Mouse (Mus musculus) lung, postnatal 14 days (tissue): ENCODE data around the gene Rcl1.
A peak's percentile ranks its signal among the peaks of the same experiment; 100 is the strongest.

Experiments
- DNase-seq: peaks from one replicate; pipeline ENCODE4 v3.0.0; 2021

The Rcl1 gene

DNA sequence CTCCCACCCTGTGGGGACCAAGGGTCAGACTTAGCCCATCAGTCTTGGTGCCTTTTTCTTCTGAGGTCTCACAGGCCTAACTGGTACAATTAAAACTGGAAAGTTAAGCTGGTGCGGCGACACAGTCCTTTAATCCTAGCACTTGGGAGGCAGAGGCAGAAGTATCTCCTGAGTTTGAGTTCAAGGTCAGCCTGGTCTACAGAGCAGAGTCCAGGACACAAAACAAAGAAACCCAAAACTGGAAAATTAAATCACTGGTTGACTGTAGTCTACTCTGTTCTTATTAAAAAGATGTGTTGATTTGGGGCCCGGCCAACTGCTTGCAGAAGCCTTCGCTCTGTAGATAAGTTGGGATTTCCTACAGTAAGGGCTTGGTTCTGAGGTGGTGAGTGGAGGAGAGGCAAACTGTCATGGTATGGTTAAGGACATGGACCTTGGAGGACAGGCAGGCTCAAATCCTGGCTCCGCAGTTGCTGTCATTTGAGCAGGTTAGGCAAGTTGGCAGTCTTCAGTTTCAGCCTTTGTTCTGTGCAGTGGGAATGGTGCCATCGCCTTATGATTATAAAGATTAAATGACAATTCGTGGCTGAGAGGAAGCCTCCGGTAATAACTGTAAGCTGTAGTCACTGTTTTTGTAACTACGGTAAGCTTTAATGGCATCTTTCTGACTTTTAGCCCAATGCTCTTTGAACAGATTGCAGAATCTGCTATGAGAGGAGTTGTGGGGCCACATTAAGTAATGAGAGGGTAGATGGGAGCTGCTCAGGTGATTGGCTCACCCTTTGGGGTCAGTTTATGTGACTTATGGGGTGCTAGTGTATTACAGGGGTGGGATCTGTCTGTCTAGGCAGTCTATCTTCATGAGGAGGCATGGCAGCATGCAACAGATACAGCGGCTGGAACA, 12.8 kb downstream of the Rcl1 start:
- DNase-seq = no peak

GRCm38 (mm10) chr19:29116796-29117195, 15.6 kb downstream of the Rcl1 start:
- DNase-seq = no peak

DNA sequence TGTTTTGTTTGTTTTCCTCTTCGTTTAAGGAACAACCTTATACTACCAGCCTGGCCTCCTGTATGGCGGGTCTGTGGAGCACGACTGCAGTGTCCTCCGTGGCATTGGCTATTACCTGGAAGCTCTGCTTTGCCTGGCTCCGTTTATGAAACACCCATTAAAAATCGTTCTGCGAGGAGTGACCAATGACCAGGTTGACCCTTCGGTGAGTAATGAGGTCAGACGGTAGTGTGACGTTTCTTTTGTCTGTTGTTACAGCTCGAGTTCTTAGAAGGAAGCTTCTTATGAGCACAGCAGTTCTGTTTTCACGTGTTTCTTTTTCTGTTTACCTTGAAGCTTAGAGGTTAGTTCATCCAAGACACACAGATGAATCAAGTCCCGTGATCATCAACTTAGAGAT, 17.0 kb downstream of the Rcl1 start:
- no peak for DNase-seq

GRCm38 (mm10) chr19:29120311-29120710, 19.1 kb downstream of the Rcl1 start:
- no peak for DNase-seq

GRCm38 (mm10) chr19:29121394-29121793, 20.2 kb downstream of the Rcl1 start:
- no peak for DNase-seq

DNA sequence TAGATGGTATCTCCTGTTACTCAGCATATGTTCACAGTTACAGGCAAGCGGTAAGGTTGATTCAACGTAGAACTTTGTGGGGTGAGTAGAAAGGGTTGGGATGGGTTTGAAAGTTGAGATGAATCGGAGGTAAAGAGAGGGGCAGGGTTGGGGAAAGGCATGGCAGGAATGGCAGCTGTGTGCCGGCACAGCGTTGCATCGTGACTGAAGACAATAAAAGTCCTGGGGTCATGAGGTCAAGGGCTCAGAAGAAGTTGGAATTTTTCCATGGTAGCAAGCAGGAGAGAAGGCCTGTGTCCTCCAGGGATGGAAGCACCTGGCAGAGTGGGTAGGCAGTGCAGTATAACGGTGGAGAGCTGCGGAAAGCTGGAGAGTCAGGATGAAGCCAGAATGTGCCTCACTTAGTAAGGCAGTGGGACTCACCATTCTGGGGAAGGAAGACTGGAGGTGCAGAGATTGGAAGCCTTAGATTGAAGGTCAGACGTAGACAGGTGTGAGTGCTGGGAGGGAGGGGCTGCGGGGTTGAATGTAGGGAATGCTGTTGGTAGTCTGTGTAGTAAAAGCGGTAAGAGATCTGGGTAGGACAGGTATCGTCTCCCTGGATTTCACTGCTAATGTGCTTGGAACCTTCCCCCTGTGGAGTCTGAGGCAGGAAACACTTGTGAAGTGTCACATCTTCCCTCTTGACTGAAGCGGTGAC, 23.9 kb downstream of the Rcl1 start:
- DNase-seq = no peak

DNA sequence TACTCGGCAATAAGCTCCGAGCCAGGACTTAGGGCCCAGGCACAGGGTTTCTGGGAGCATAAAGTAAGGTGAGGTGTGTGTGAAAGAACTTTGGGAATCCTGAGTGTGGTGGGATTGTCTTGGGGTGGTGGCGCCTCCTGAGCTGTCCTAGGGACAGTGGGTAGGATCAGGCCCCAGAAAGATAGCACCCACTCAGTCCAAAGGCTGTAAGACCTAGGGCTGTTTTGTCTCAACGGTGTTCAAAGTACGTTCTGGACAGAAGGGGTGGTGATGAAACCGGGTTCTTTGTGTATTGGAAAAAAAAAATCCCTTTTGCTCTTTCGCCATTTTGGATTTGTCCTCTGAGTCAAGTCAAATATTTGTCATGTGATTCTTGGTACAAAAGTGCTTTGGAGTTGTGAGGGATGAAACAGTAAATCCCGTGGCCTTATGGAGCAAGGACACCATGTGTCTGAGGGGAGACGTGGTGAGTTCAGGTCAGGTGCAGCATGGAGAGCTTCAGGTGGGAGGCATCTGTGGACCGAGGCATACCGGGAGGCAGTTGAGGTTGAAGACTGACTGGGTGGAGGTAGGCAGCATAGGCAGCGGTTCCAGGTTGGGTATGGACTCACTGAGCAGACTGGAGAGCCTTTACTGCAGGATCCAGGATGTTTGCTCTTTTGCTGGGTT, 25.3 kb downstream of the Rcl1 start:
- DNase-seq = no peak

DNA sequence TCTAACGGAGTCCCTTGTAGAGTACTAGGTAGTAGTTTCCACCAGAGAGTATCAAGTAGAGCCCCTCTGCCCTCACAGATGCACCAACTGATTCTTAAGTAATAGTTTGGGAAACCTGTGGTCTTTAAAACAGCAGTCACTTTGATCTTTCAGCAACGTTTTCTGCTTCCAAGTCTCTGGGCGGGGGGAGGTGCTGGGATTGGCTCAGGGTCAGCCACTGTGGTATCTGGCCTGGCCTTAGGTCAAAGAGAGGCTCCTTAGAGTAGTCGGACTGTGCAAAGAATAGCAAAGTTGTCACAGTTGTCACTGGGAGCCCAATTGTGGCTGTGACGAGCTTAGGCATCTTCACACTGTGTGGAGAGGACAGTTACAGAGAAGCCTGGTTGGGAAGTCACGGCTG, 26.2 kb downstream of the Rcl1 start:
- no peak for DNase-seq

DNA sequence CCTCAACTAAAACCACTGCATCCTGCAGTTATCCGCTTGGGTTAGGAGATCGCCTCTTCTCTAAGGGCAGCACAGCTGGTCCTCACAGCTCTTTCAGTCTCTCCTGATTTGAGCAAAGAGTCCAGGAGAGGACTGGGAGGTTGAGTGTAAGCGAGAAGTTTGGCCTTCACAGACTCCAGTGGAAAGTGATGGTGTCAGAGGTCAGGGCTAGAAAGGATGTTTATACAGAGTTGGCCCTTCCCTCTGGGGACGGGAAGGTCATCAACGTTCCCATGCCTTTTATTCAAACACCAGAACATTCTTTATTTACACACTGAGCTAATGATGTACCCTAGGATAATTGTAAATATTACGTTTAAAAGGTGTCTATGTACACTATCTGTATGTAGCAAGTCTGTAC, 27.0 kb downstream of the Rcl1 start:
- peak; percentile 33 for DNase-seq

- DNase-seq = no peak
Observed at GRCm38 (mm10) chr19:29129551-29129950, 28.4 kb downstream of the Rcl1 start.

GRCm38 (mm10) chr19:29131171-29131570, 30.0 kb downstream of the Rcl1 start:
- no peak for DNase-seq

DNA sequence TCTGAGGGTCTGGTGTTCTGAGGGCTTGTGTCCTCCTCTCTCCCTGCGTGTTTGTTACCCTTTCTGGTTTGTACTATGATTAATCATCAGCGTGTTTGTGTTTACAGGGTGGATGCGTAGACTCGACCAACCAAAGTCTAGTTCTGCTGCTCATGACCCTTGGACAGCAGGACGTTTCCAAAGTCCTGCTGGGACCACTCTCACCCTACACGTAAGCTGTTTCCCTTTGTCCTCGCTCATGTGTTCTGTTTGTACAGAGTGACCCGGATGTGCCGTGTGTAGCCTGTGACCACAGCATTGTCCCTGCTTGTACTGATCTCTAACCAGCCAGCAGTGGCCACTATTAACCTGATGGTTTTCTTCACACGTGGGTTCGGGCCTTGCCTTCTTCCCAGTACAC, 33.1 kb downstream of the Rcl1 start:
- DNase-seq = no peak

DNA sequence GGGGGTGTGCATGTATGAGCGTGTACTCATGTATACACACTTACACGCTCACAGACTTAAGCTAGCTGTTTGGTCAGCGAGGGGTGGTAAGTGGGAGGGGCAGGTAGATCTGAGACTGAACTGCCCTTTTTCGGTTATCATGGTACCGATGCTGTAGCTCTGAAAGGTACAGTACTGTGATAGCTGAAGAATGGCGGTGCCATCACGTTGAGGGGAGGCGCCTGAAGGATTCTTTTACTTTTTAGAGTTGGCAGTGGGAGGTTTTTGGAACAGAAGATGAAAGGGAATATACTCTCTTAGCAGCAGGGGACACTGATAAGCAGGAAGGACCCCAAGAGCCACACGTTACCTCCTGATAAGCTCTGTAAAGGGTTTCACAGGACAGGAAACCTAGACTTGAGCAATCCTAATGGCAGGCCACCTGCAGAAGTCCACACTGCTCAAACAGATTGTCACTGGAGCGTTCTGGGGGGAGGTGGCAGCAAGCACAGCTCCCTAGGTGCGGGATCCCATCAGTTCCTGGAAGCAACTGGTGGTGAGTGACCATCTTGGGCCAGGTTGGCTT, 34.1 kb downstream of the Rcl1 start:
- no peak for DNase-seq

- DNase-seq = no peak
Observed at GRCm38 (mm10) chr19:29138546-29139270, 37.5 kb downstream of the Rcl1 start.

DNA sequence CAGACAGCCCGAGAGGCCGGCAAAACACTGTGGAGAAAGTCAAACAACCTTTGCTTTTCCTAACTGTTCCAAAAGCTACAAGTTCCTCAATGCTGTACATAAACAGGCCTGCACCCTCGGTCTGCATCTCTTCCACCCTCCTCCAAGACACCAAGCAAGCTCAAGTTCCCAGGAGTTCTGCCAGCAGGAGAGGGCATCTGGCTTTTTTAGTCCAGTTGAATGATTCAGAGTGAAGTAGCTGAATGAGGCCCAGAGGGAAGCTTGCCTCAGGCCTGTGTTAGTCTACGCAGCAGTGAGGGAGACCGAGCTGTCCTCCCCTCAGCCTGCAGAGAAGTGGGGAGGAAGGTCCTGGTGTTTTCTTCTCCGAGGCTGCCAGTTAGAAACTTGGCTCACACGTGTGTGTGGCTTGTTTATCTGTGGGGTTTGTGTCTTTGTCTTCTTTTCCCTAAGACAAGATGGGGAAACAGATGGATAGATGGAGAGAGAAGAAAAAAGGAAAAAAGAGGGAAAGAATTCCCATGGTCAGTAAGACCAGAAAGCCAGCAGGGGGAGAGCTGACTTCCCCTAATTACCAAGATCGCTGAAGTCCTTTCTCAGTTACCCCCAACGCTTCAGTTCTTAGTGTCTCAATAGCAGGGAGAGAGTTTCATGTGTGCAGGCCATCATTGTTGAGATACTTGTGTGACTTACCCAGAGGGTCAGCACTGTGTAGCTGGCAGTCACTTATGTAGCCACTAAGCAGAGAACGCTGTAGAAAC, 38.7 kb downstream of the Rcl1 start:
- no peak for DNase-seq

DNA sequence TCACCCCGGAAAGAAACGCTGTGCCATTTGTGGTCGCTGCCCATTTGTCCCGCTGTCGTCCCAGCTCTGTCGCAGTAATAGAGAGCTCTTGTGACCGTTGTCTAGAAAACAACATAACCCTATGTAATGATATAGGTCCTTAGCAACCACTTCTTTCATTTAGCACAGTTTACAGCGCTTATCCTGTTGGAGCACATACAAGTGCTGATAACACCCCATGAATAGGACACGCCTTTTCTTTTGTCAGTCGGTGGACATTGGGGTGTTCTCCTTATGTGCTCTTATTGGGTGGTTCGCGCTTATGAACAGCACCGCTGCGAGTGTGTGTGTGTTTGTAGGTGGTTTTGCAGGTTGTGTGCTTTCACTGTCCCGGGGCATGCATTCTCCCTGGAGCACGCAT, 39.8 kb downstream of the Rcl1 start:
- no peak for DNase-seq

DNA sequence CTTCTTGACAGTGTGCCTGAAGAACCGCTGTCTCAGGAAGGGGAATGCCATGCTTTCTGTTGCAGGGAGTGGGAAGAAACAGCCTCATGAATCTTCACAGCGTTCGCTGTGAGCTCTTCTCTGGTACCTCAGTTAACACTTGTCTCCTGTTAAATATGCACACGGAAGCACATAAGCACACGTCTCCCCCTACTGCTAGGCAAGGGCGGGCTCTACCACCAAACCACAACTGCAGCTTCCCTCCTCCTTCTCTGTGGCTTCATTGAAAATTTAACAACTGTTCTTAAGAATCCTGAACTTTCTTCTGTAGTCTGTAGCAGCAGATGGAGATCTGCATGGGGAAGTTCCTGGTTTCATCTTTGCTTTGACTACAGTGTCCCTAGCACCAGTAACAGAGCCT, 41.1 kb downstream of the Rcl1 start:
- DNase-seq = no peak

- DNase-seq = no peak
Observed at GRCm38 (mm10) chr19:29145421-29145820, 44.2 kb downstream of the Rcl1 start.

- DNase-seq = no peak
Observed at GRCm38 (mm10) chr19:29146820-29147219, 45.6 kb downstream of the Rcl1 start.

DNA sequence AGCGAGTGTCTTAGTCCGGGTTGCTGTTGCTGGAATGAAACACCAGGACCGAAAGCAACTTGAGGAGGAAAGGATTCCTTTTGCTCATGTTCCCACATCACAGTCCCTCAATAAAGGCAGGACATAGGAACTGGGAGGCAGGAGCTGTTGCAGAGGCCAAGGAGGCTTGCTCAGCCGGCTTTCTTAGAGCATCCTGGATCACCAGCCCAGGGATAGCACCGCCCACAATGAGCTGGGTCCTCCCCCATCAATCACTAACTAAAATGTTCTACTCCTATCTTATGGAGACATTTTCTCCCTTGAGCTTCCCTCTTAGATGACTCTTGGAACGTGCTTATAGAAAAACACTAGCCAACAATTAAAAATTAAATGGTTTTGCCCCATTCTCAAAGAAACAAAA, 48.4 kb downstream of the Rcl1 start:
- no peak for DNase-seq

DNA sequence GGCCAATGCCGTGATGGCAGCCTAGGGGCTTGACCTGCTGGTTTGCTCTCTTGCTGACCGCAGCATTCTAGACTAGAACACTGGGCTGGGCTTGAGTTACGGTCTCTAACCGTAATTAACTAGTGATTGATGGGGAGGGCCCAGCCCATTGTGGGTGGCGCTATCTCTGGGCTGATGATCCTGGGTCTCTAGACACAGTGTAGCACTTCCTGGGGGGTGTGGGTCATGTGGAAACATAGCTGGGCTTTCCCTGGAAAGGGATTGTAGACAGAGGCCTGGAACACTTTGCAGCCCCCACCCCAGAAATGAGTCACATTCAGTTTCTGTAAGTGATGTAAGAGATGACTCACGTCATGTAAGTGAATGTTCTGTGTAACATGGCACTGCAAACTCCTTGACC, 48.9 kb downstream of the Rcl1 start:
- DNase-seq = no peak

DNA sequence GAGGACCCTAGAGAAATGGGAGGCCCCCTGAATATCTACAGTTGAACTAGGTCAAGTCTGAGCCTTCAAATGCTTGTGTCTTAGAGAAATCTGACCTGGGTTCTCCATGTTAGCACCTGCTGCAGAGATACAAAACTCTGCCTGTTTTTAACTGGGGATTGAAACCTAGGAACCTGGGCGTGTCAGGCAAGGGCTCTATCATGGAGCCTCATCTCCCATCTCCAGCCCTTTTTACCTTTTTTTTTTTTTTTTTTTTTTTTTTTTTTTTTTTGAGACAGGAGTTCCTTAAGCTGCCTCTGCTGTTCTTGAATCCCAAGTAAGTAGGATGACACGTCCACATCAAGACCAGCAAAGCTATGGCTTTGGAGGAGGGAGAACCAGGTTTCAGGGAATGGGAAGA, 50.3 kb downstream of the Rcl1 start:
- DNase-seq = no peak
